Mouse (Mus musculus): ENCODE measurements around the gene Ddt. TPM values are rescaled to one million over a fixed set of nuclear protein-coding genes. Genes with fewer than 3 reads are reported as not detected.
A peak's percentile ranks its signal among the peaks of the same experiment; 100 is the strongest.

Ddt gene
- polyA plus RNA-seq, 2 experiments, result 116 to 169 TPM

GRCm38 (mm10) chr10:75798176-75798696 lies 25.0 kb upstream of the Ddt start, which contains the start of gene Gstt1:
Gene Gstt1 (minus strand): TSS chr10:75798584.
- Histone ChIP-seq H3K27me3 (ENCODE audit: control insufficient read depth, insufficient read depth, low read length) (no peaks in the 10 kb centered on the region), H3K4me3 (ENCODE audit: insufficient read depth in 1 of 2, low read depth in 2 of 2, low read length in 2 of 2) (peak within 1 kb of the TSS; percentile 53 to 69), H3K9ac (replicated peaks) (peak within 1 kb of the TSS; percentile 52), H3K4me2 (ENCODE audit: low read depth) (peak within 1 kb of the TSS; percentile 82), H3K9me3 (ENCODE audit: control insufficient read depth, low read length) (no peaks in the 10 kb centered on the region), H3K4me1 (replicated peaks; ENCODE audit: control insufficient read depth in 2 of 2, insufficient read depth in 2 of 2, low read length in 1 of 2) (peaks cover 4 to 17% of the 10 kb centered on the region in 2 experiments), H3K36me3 (replicated peaks; ENCODE audit: control insufficient read depth, insufficient read depth, low read depth) (no peaks in the 10 kb centered on the region), H3K27ac (no peak within 1 kb of the TSS)
- 4% methylated on average over 18 of the region's 18 CpGs for WGBS (ENCODE audit: insufficient replicate concordance)
- DNase-seq (ENCODE audit: low read depth in 3 of 3, low spot score in 3 of 3), result peak; percentile 47 to 55 (median 50)
- TF ChIP-seq CTCF (IDR thresholded peaks at IDR 0.05; ENCODE audit: low read depth) (no peak), EP300 (IDR thresholded peaks at IDR 0.05; ENCODE audit: low read depth) (no peak)
- ATAC-seq (ENCODE audit: insufficient read depth), result peak; percentile 71

DNA sequence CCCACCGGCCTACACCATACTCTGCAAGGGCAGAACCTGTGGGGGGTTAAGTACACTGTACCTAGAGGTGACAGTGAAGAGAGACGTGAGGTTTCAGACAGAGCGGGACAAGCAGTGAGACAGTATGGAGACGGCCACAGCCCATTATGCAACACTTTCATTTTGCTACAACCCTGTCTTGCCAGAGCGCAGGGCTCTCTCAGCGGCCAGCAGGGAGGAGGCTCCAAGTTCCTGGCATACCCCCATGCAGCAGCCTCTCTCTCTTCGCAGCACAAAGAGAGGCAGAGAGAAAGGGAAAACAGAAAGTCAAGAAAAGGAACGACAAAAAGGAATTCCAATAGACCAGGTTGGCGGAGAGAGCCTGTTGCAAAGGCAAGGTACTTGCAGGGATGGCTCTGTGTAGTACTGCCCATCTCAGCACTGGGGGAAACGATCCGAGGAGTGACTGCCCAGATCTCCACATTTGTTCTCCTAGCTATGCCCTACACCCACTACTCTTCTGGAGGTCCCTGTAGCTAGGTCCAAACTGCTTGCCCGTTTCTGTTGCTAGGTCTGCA lies 24.5 kb upstream of the Ddt start:
- peak overlapping the region; percentile 53 to 69 for H3K4me3 ChIP-seq (ENCODE audit: insufficient read depth in 1 of 2, low read depth in 2 of 2, low read length in 2 of 2)
- peak overlapping the region; percentile 82 for H3K4me2 ChIP-seq (ENCODE audit: low read depth)
- H3K9ac ChIP-seq (replicated peaks), result peak overlapping the region; percentile 52
- H3K27me3 ChIP-seq (ENCODE audit: control insufficient read depth, insufficient read depth, low read length), result no peaks in the 10 kb centered on the region
- peak; percentile 35; the same call in 1 of the 2 replicates for ATAC-seq (ENCODE audit: insufficient read depth)
- no peak for DNase-seq (ENCODE audit: low read depth in 3 of 3, low spot score in 3 of 3)
- H3K9me3 ChIP-seq (ENCODE audit: control insufficient read depth, low read length), result no peaks in the 10 kb centered on the region
- TF ChIP-seq CTCF (IDR thresholded peaks at IDR 0.05; ENCODE audit: low read depth) (no peak), EP300 (IDR thresholded peaks at IDR 0.05; ENCODE audit: low read depth) (no peak)
- H3K4me1 ChIP-seq (replicated peaks; ENCODE audit: control insufficient read depth in 2 of 2, insufficient read depth in 2 of 2, low read length in 1 of 2), result peaks cover 4 to 20% of the 10 kb centered on the region in 2 experiments
- no peaks in the 10 kb centered on the region for H3K36me3 ChIP-seq (replicated peaks; ENCODE audit: control insufficient read depth, insufficient read depth, low read depth)
- WGBS (ENCODE audit: insufficient replicate concordance), result under 1% methylated on average over 12 of the region's 12 CpGs
- no peak overlapping the region for H3K27ac ChIP-seq

GRCm38 (mm10) chr10:75796731-75797516 lies 23.7 kb upstream of the Ddt start:
- no peak for TF ChIP-seq EP300 (IDR thresholded peaks at IDR 0.05; ENCODE audit: low read depth)
- no peak for TF ChIP-seq CTCF (IDR thresholded peaks at IDR 0.05; ENCODE audit: low read depth)
- peaks cover 4 to 20% of the 10 kb centered on the region in 2 experiments for H3K4me1 ChIP-seq (replicated peaks; ENCODE audit: control insufficient read depth in 2 of 2, insufficient read depth in 2 of 2, low read length in 1 of 2)
- peak overlapping the region; percentile 82 for H3K4me2 ChIP-seq (ENCODE audit: low read depth)
- ATAC-seq (ENCODE audit: insufficient read depth) (no peak), DNase-seq (ENCODE audit: low read depth in 3 of 3, low spot score in 3 of 3) (no peak)
- no peak overlapping the region for H3K9ac ChIP-seq (replicated peaks)
- H3K27ac ChIP-seq, result no peak overlapping the region
- H3K27me3 ChIP-seq (ENCODE audit: control insufficient read depth, insufficient read depth, low read length), result no peaks in the 10 kb centered on the region
- no peaks in the 10 kb centered on the region for H3K9me3 ChIP-seq (ENCODE audit: control insufficient read depth, low read length)
- 39% methylated on average over 11 of the region's 11 CpGs for WGBS (ENCODE audit: insufficient replicate concordance)
- H3K4me3 ChIP-seq (ENCODE audit: insufficient read depth in 1 of 2, low read depth in 2 of 2, low read length in 2 of 2), result peak overlapping the region; percentile 53 to 69
- no peaks in the 10 kb centered on the region for H3K36me3 ChIP-seq (replicated peaks; ENCODE audit: control insufficient read depth, insufficient read depth, low read depth)

- H3K27ac ChIP-seq, result no peak overlapping the region
- H3K9me3 ChIP-seq (ENCODE audit: control insufficient read depth, low read length), result no peaks in the 10 kb centered on the region
- WGBS (ENCODE audit: insufficient replicate concordance), result 36% methylated on average over 3 of the region's 3 CpGs
- TF ChIP-seq CTCF (IDR thresholded peaks at IDR 0.05; ENCODE audit: low read depth), result no peak
- no peak for TF ChIP-seq EP300 (IDR thresholded peaks at IDR 0.05; ENCODE audit: low read depth)
- no peaks in the 10 kb centered on the region for H3K27me3 ChIP-seq (ENCODE audit: control insufficient read depth, insufficient read depth, low read length)
- H3K36me3 ChIP-seq (replicated peaks; ENCODE audit: control insufficient read depth, insufficient read depth, low read depth), result no peaks in the 10 kb centered on the region
- H3K4me2 ChIP-seq (ENCODE audit: low read depth), result peak overlapping the region; percentile 11
- H3K4me3 ChIP-seq (ENCODE audit: insufficient read depth in 1 of 2, low read depth in 2 of 2, low read length in 2 of 2), result no peak overlapping the region
- DNase-seq (ENCODE audit: low read depth in 3 of 3, low spot score in 3 of 3), result no peak
- H3K4me1 ChIP-seq (replicated peaks; ENCODE audit: control insufficient read depth in 2 of 2, insufficient read depth in 2 of 2, low read length in 1 of 2), result peaks cover 4 to 23% of the 10 kb centered on the region in 2 experiments
- no peak overlapping the region for H3K9ac ChIP-seq (replicated peaks)
- ATAC-seq (ENCODE audit: insufficient read depth), result no peak
These were observed 21.7 kb upstream of the Ddt start for GRCm38 (mm10) chr10:75794880-75795279.

- DNase-seq (ENCODE audit: low read depth in 3 of 3, low spot score in 3 of 3) (no peak), ATAC-seq (ENCODE audit: insufficient read depth) (no peak)
- Histone ChIP-seq H3K27me3 (ENCODE audit: control insufficient read depth, insufficient read depth, low read length) (no peaks in the 10 kb centered on the region), H3K4me3 (ENCODE audit: insufficient read depth in 1 of 2, low read depth in 2 of 2, low read length in 2 of 2) (no peak overlapping the region), H3K27ac (no peak overlapping the region), H3K9ac (replicated peaks) (no peak overlapping the region), H3K4me2 (ENCODE audit: low read depth) (no peak overlapping the region), H3K9me3 (ENCODE audit: control insufficient read depth, low read length) (no peaks in the 10 kb centered on the region), H3K4me1 (replicated peaks; ENCODE audit: control insufficient read depth in 2 of 2, insufficient read depth in 2 of 2, low read length in 1 of 2) (peaks cover 0 to 12% of the 10 kb centered on the region in 2 experiments; a peak in 2 of 4 replicates), H3K36me3 (replicated peaks; ENCODE audit: control insufficient read depth, insufficient read depth, low read depth) (no peaks in the 10 kb centered on the region)
- 18% methylated on average over 7 of the region's 7 CpGs for WGBS (ENCODE audit: insufficient replicate concordance)
- TF ChIP-seq CTCF (IDR thresholded peaks at IDR 0.05; ENCODE audit: low read depth) (peak; percentile 28; the same call in 1 of the 2 replicates), EP300 (IDR thresholded peaks at IDR 0.05; ENCODE audit: low read depth) (no peak)
These were observed 17.6 kb upstream of the Ddt start for GRCm38 (mm10) chr10:75790773-75791172.

Data from liver, embryonic 14.5 days (tissue).